Mouse (Mus musculus): ENCODE results near the gene Lmx1b.

Lmx1b gene

DNA sequence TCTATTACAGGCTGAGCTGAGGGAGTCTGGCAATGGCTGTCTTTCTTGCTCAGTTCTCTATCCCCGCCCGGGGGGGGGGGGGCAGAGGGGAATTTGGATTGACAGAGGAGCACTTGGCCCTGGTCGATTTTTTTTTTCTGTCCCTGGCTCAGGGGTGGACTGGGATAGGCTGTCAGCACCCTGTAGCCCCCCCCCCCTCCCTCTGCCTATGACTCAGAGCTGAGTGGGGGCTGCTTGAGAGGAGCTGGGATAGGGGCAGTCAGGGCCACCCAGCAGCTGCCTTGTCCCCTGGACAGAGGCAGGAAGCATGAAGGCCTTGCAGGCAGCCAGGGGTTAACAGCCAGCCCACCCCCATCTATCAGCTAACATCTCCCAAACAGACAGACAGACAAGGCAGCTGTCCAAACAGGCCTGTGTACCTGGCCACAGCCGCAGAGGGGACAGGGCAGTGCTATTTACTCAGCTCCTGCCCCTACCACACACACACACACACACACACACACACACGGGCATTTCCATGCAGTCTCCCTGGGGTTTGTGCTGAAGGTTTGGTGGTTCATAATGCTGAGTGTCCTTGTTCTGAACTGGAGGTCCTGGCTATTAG, 57.8 kb downstream of the Lmx1b start:
- no peak for DNase-seq

- DNase-seq, result no peak
Measured at GRCm38 (mm10) chr2:33581866-33582265, 58.4 kb downstream of the Lmx1b start.

DNA sequence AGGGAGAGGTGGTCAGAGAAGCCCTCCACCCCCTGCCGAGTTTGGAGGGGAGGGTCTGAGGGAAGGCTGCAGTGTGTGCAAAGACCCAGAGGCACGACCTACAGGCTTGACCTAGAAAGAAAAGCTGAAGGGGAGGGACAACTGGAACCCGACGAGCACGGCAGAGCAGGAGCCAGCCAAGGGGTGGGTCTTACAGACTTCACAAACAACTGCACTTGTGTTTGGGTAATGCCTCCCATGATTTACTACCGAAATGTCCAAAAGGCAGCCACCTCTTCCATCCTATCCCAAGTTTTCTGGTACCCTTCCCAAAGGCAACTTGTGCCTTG, 58.9 kb downstream of the Lmx1b start:
- DNase-seq, result no peak

DNA sequence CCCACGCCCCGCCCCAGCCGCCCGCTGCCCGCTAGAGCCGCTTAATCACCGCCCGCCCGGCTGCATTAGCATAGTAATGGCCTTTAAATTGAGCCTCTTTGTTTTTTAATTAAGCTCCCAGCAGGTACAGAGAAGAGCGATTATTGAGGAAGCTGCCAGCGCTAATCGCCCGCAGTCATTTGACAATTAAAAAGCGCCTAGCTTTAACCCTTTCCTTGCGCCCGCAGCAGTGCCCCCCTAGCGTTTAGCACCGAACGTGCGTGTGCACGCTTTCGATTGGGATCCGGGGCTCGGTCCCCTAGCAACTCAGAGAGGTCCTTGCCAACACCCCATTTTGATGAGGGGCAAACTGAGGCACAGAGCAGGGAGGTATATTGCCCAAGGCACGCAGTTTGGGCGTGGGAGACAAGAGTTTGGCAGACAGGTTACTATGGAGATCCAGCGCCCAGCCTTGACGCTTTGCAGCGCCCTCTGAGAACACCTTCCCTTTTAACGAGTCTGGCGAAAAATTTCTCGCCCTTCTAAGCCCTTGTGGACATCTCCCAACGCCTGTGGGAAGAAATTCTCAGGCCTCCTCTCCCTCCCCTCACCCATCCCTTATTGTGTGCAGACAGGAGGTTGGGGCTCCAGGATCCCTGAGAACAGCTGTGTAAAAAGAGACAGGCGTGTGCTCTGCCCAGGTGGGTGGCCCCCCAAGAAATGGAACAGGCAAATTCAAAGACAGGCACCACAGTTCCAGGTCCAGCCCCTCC, 59.4 kb downstream of the Lmx1b start:
- no peak for DNase-seq

DNA sequence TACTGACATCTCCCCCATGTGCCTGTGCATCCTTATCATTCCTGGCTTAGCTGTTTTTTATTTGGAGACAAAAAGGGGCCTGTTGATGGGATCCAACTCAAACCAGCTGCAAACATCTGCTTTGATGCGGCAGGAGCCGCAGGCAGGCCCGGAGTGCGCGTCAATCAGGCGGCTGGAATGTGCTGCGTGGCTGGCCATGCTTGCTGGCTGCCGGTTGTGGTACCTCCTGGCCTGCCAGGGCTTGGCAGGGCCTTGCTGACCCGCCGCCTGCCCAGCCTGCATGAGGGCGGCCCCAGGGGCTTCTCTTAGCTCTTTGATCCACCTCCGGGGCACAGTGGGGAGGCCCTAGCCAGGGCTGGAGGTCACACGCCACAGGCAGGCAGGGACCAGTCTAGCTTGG, 64.9 kb downstream of the Lmx1b start:
- peak; percentile 30 for DNase-seq

DNA sequence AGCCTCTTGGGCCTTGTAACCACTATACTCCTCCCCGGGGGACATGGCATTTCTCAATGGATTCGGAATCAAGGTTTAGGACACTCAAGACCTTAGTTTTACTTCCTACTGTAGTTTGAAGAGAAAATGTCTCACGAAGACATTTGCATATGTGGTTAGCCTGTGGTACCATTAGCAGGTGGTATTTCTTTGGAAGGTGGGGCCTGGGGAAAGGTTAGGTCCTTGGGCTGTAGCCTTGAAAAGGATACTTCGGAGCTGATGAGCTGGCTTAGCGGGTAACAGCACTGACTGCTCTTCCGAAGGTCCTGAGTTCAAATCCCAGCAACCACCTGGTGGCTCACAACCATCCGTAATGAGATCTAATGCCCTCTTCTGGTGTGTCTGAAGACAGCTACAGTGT, 67.2 kb downstream of the Lmx1b start:
- DNase-seq, result no peak

DNA sequence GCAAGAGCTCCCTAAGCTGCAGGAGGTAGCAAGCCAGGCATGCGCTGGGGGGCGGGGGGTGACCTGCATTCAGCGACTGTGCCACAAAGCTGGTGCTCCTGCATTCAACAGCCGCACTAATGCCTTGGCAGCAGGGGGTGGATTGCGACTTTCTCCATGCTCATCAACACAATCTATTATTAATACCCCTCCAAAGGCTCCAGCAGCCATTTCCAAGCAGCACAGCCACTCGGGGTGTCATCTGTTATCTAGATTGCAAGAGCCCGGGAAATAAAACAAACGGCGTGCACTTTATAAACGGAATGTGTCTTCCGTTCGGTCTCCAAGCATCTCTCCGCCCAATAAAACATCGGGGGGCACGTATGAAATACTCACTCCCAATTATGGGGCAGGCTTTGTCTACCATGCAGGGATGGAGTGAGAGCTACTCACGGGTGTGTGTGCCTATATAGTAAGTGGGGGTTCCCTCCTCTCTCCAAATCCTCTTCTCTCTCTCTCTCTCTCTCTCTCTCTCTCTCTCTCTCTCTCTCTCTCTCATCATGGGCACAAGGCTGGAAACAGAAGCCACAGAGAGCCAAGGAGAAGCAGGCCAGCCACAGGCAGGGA, 69.0 kb downstream of the Lmx1b start:
- DNase-seq, result no peak

GRCm38 (mm10) chr2:33569698-33570097, 70.6 kb downstream of the Lmx1b start:
- no peak for DNase-seq

DNA sequence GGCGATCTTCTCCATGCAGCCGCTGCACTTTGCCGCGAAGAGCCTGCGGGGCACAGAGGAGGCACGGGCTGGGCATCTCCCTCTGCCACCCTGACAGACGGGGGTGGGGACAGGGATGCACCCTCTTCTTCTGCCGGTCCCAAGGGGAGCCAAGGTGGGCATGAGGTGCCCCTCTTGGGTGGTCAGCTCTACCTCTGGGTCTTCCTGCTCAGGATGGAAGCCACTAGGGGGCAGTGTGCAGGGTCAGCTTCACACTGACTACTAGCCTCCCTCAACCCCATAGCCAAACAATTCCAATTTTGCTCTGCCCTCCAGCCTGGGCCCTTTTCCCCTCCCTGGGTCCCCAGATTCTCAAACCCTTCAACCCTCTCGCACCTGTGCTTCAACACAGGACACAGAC, 71.1 kb downstream of the Lmx1b start:
- peak; percentile 43 for DNase-seq

- peak; percentile 19 for DNase-seq
Measured at GRCm38 (mm10) chr2:33565886-33566285, 74.4 kb downstream of the Lmx1b start.

GRCm38 (mm10) chr2:33564748-33565147, 75.6 kb downstream of the Lmx1b start:
- no peak for DNase-seq

GRCm38 (mm10) chr2:33559752-33560151, 80.6 kb downstream of the Lmx1b start:
- DNase-seq, result peak; percentile 42

DNA sequence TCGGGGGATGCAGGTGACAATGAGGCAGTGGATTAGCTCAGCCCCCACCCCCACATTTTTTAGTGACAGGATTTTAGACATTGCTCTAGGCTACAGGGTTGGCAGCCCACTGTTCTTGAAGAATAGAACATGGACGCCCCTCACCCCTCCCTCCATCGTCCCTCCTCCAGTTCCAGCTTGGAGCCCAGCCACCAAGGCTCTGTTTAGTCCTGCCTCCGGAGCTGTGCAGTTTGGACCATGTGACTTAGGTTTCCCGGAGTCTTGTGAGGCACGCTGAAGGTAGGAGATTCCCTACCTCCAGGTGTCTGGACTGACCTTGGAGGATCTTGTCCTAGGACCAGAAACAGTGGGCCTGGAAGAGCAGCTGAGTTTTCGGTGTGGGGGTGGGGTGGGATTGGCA, 81.0 kb downstream of the Lmx1b start:
- no peak for DNase-seq

- peak; percentile 82 for DNase-seq
Measured at GRCm38 (mm10) chr2:33558233-33558632, 82.1 kb downstream of the Lmx1b start.

- no peak for DNase-seq
Measured at GRCm38 (mm10) chr2:33555573-33555972, 84.7 kb downstream of the Lmx1b start.

GRCm38 (mm10) chr2:33552672-33553071, 87.6 kb downstream of the Lmx1b start:
- DNase-seq, result no peak

DNA sequence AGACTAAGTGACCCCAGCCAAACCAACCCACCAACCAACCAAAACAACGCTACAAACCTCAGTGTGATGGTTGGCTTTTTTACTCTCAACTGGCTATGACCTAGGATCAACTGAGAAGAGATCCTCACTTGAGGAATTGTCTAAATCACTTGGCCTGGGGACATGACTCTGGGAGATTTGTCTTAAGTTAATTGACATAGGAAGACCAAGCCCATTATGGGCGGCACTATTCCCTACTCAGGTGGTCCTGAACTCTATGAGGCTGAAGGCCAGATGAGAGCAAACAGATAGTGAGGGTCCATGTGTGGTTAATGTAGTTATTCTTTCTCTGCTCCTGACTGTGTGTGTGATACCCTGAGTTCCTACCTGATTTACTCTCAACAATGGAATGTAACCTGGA, 92.7 kb downstream of the Lmx1b start:
- DNase-seq, result no peak

- peak; percentile 23 for DNase-seq
Measured at GRCm38 (mm10) chr2:33546879-33547278, 93.4 kb downstream of the Lmx1b start.

DNA sequence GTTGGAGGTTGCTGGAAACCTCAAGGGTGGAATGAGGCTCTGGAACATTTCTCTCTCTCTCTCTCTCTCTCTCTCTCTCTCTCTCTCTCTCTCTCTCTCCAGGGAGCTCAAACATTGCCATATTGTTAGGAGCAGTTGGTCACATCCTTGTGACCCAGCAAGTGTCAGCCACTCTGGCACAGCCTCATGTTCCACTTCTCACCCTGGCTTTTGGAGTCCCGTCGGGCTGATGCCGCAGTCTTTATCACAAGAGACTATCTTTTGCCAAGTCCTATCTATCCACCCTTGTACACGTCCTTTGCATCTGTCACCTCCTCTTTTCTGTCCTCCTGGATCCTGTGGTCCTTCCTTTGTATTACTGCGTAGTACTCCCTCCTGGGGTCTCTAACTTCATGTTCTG, 94.3 kb downstream of the Lmx1b start:
- no peak for DNase-seq

GRCm38 (mm10) chr2:33544781-33545566, 95.3 kb downstream of the Lmx1b start:
- DNase-seq, result no peak

- DNase-seq, result peak; percentile 4
Measured at GRCm38 (mm10) chr2:33544203-33544762, 96.0 kb downstream of the Lmx1b start.

DNA sequence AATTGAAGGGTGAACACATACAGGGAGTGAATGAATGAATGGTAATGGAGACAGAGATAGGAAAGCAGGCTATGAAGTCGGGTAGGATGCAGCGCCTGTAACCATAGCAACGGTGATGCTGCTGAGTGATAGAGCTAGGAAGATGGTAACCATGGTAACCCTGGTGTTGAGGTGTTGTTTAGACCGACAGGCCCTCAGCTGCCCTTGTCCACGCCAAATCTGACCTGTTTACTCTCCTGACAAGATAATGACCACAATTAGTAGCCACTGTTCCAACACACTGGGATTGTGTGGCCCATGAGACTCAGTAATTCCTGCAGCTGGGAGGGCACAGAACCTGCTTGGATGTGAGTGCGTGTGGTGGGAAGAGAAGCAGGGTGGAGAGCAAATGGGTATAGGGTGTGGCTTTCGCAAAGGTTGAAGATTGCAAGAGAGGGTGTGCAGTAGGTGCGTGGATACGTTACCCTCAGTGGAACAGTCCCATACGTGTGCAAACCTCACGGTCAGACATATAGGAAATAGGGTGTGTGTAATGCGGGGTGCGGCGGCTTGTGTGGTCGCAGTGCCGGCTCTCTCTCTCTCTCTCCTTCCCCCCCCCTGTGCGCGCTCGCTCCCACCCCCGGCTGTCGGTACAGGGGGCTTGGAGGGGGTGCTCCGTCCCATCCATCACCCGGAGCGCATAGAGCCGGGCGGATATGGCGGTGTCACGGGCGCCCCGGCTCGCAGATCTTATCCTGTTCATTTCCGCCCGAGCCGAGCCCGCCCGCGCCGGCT, 96.7 kb downstream of the Lmx1b start:
- no peak for DNase-seq
